Mouse (Mus musculus) heart, embryonic 16.5 days (tissue): ENCODE measurements at regions not wholly inside any gene's neighbourhood (a gene's known extent, or its start where the extent isn't known, plus 50 kb on each side); places are given as distances from the start of the nearest gene placed in this dataset.

Experiments
- ATAC-seq: fragments of 200-750 bp; cut with Nextera tagmentation; replicated peaks from 2 replicates; pipeline ENCODE4 v1.8.0; 2017; ENCODE audit warnings: moderate number of reproducible peaks; ENCODE audit not compliant: insufficient read depth, low FRiP score; ENCODE audit errors: extremely low read depth
- H3K27ac ChIP-seq: fragments of 300-500 bp; sonication (generic); 2 replicates; pipeline ENCODE4 v1.5.1; 2014; ENCODE audit warnings: mild to moderate bottlenecking, low read length, control low read depth, moderate library complexity
- H3K27me3 ChIP-seq: fragments of 300-500 bp; sonication (generic); 2 replicates; pipeline ENCODE4 v1.6.1; 2014; ENCODE audit warnings: low read length, mixed read lengths; ENCODE audit not compliant: control insufficient read depth, insufficient read depth
- H3K36me3 ChIP-seq: fragments of 300-500 bp; sonication (generic); 2 replicates; pipeline ENCODE4 v1.6.1; 2014; ENCODE audit not compliant: control insufficient read depth, insufficient read depth
- H3K4me1 ChIP-seq: fragments of 300-500 bp; sonication (generic); 2 replicates; pipeline ENCODE4 v1.6.1; 2014; ENCODE audit warnings: low read length, mixed read lengths; ENCODE audit not compliant: control insufficient read depth, insufficient read depth
- H3K4me2 ChIP-seq: fragments of 300-500 bp; sonication (generic); 2 replicates; pipeline ENCODE4 v1.6.1; 2014; ENCODE audit warnings: low read depth, mild to moderate bottlenecking, control low read depth, low read length
- H3K4me3 ChIP-seq: fragments of 300-500 bp; sonication (generic); 2 replicates; pipeline ENCODE4 v1.5.1; 2014; ENCODE audit warnings: mild to moderate bottlenecking, control low read depth, low read length
- H3K9ac ChIP-seq: fragments of 300-500 bp; sonication (generic); 2 replicates; pipeline ENCODE4 v1.6.1; 2014; ENCODE audit warnings: low read length, control low read depth
- H3K9me3 ChIP-seq: fragments of 300-500 bp; sonication (generic); replicated peaks from 2 replicates; pipeline ENCODE4 v1.6.1; 2016; ENCODE audit warnings: low read length; ENCODE audit not compliant: control insufficient read depth
- WGBS: fragments of 180-500 bp; shearing (Covaris S2); extraction: QIAGEN DNeasy Blood & Tissue Kit; methylation state at CpG from one replicate; pipeline ENCODE4 v1.1.7; 2014; 5-methylcytosine and 5-hydroxymethylcytosine counted together

DNA sequence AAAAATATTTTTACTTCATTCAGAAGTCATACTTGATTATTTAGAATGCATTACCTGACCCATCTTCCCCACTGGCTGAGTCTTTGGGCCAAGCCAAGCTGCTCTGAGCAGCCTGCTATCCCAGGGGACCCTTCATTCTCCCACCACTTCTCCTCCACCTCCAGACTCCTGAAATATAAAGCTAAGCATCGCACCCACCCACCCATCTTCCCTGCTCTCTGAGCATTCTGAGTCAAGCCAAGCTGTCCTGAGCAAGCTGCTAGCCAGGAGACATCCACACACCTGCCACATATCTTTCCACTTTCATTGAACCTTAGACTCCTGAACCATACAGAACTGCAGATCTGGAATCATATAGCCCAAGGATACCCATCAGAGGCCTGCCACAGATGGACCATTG, 1456.2 kb upstream of the Adam24 start:
- ATAC-seq: no peak
- H3K27me3 ChIP-seq: no peaks in the 10 kb centered on the region
- no peak overlapping the region for H3K27ac ChIP-seq
- no peaks in the 10 kb centered on the region for H3K9me3 ChIP-seq
- no peak overlapping the region for H3K4me3 ChIP-seq
- H3K36me3 ChIP-seq: no peaks in the 10 kb centered on the region
- no peaks in the 10 kb centered on the region for H3K4me1 ChIP-seq
- H3K4me2 ChIP-seq: no peak overlapping the region
- WGBS: 84% methylated on average over 1 of the region's 1 CpGs
- H3K9ac ChIP-seq: no peak overlapping the region

DNA sequence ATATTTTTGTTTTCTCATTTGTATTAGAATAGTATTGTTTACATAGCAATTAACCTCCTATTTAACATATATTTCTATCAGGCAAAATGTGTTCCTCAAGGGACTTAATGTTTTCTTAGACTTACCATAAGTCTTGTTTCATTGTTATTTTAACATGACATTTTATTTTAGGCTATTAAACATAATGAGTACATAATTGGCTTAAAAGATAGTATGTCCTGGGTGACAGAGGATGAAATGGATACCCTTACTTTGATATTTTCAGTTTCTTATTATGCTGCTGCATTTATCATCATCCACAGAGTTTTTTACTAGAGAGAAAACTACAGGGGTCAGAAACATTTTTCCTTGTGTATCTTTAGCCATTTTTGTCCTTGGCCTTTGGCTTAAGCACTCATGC, 1447.6 kb upstream of the Adam24 start:
- no peak overlapping the region for H3K4me3 ChIP-seq
- no peak overlapping the region for H3K27ac ChIP-seq
- ATAC-seq: no peak
- H3K36me3 ChIP-seq: no peaks in the 10 kb centered on the region
- H3K4me2 ChIP-seq: no peak overlapping the region
- H3K27me3 ChIP-seq: no peaks in the 10 kb centered on the region
- H3K4me1 ChIP-seq: no peaks in the 10 kb centered on the region
- no peak overlapping the region for H3K9ac ChIP-seq
- no peaks in the 10 kb centered on the region for H3K9me3 ChIP-seq

DNA sequence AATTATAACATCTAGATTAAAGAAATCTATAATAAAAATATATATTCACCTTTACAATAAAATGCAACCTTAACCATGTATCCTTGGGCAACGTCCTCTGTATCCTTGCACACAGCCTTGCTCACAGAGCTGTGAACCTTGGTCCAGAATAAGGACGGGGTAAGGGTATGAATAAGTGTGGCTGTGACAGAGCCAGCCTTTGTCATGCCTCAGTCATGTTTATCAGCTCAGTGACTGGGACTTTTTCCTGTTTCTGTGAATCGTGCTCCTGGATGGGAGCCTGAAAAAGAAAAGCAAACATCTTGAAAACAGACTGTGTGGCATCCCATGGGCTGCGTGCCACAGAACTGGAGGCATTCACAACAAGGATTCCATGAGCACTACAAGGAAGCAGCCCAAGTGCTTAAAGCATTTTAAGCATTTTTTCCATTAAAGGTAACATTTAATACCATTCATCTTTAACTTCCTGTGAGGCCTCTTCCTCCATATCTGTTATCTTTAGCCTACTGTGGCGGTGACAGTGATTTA, 1405.8 kb upstream of the Adam24 start:
- no peak overlapping the region for H3K4me3 ChIP-seq
- no peaks in the 10 kb centered on the region for H3K36me3 ChIP-seq
- no peaks in the 10 kb centered on the region for H3K9me3 ChIP-seq
- H3K4me1 ChIP-seq: no peaks in the 10 kb centered on the region
- WGBS: 50% methylated on average over 5 of the region's 5 CpGs
- no peak for ATAC-seq
- H3K27ac ChIP-seq: no peak overlapping the region
- H3K27me3 ChIP-seq: no peaks in the 10 kb centered on the region
- H3K4me2 ChIP-seq: no peak overlapping the region
- H3K9ac ChIP-seq: no peak overlapping the region

DNA sequence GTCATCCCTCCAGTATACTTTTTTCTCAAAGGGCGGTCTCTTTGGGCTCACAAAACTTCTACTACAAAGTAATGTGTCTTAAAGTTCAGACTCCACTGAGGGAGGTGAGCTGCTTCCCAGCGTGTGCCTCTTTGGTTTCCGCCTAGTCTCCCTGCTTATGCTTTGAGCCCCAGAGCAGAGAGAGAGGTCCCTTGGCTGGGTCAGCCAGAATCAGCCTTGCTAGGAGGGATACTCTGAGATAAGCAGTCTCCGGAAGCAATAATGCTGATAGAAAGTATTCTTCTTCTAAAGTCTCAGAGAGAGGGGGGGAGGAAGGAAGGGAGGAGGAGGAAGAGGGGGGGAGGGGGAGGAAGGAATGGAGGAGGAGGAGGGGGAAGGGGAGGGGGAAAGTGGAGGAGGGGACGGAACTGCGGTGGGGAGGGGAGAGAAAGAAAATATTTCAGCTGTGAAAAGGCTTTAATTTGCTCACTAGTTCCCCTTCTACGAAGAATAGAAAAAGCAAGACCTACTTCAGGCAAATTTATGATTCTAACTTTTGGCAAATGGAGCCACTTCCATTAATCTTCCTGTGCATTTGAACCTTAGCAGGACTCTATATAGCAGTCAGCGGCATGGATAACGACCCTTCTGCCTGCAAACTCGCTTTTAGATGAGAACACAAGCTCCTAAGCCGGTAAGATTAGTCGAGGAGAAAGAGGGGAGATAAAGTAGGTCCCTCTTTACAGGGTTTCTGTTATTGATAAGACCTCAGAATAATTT, 1377.2 kb upstream of the Adam24 start:
- ATAC-seq: peak; percentile 72
- no peak overlapping the region for H3K9ac ChIP-seq

DNA sequence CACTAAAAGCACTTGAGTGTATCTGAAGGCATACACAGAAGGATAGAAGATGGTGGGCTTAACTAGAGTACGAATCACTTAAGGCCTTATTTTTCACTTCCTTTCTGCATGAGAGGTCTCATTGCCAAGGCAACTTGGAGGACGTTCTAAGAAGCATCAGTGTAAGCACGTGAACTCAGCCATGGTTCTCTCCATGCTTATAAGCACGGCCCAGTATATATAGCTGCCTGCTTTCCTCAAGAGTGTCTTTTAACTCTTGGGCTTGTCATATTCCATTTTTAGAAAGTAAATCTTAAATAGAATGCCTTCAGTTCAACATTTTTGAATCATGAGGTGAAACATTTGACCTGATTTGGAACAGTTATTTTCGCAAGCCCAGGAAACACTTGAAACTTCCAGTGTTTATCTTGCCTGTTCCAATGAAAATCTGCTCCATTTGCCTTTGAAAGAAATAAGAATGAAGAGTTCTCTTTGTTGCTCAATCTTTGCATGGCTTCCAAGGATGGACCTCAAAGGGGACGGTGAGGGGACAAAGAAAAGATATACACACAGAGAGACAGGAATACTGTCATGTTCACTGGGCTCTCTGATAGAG, 1371.0 kb upstream of the Adam24 start:
- no peak for ATAC-seq
- no peak overlapping the region for H3K4me3 ChIP-seq
- H3K4me1 ChIP-seq: no peaks in the 10 kb centered on the region
- no peaks in the 10 kb centered on the region for H3K27me3 ChIP-seq
- no peaks in the 10 kb centered on the region for H3K9me3 ChIP-seq
- H3K4me2 ChIP-seq: no peak overlapping the region
- H3K36me3 ChIP-seq: no peaks in the 10 kb centered on the region
- 67% methylated on average over 6 of the region's 6 CpGs for WGBS
- no peak overlapping the region for H3K27ac ChIP-seq
- no peak overlapping the region for H3K9ac ChIP-seq

More for the DNA sequence above, 1377.2 kb upstream of the Adam24 start:
- H3K4me1 ChIP-seq: no peaks in the 10 kb centered on the region; the same call in 1 of the 2 replicates
- H3K4me3 ChIP-seq: peak overlapping the region; percentile 7
- no peak overlapping the region for H3K27ac ChIP-seq
- H3K36me3 ChIP-seq: no peaks in the 10 kb centered on the region
- no peaks in the 10 kb centered on the region for H3K27me3 ChIP-seq
- WGBS: 8% methylated on average over 12 of the region's 12 CpGs
- H3K4me2 ChIP-seq: peak overlapping the region; percentile 55
- H3K9me3 ChIP-seq: no peaks in the 10 kb centered on the region

DNA sequence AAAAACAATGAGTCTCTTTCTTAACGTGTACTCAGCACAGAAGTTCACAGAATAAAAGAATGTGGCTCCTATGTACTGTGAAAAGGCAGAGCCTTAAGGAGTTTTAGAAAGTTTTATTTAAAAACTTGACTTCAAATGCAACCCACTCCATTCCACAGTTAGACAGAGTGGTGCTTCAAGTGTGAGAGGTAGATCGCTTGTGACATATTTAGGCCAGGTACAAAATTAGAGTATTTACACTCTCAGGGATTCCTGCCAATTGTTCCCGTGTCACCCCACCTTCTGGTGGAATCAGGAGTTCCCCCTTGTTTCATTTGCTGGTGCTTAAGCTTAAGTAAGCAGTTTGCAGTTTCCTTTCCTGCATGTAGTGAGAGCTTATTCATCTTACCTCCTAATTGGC, 1361.0 kb upstream of the Adam24 start:
- Histone ChIP-seq H3K4me3 (no peak overlapping the region), H3K4me2 (no peak overlapping the region), H3K9ac (no peak overlapping the region), H3K9me3 (no peaks in the 10 kb centered on the region), H3K27me3 (no peaks in the 10 kb centered on the region), H3K36me3 (no peaks in the 10 kb centered on the region), H3K4me1 (no peaks in the 10 kb centered on the region), H3K27ac (no peak overlapping the region)
- no peak for ATAC-seq
- WGBS: 38% methylated on average over 3 of the region's 3 CpGs

DNA sequence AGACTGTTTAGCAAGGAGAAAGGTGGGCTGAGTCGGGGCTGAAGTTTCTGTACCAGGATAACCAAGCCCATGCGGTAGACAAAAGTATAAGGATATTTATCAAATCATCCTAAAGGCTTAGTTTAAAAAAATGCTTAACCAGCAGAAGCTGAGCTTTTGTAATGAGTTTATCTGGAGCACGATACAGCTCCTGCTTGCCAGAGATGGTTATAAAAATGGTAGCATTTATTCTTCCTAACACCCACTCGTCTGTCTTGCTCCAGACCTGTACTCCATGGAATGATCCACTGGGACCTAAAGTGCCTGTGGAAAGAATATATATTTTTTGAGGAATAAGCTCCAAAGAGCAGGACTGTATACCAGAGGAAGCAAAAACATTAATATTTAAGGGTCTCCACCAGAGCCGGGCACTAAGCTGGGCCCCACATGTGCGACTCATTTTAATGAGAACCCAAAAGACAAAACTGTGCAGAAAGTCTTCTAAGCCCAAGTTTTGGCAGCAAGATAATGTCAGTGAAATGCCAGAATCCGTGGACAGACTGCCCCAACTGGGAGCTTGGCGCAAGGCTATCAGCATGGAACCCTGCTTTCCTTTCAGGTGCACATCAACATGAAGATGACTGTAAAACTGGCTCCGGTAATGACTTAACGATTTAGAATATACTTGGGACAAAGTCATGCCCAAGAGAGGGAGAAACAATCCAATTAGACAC, 1359.2 kb upstream of the Adam24 start:
- H3K27ac ChIP-seq: no peak overlapping the region
- WGBS: 82% methylated on average over 10 of the region's 10 CpGs
- no peak overlapping the region for H3K9ac ChIP-seq
- no peaks in the 10 kb centered on the region for H3K9me3 ChIP-seq
- no peak for ATAC-seq
- H3K4me3 ChIP-seq: no peak overlapping the region
- no peaks in the 10 kb centered on the region for H3K4me1 ChIP-seq
- H3K4me2 ChIP-seq: no peak overlapping the region
- H3K36me3 ChIP-seq: no peaks in the 10 kb centered on the region
- H3K27me3 ChIP-seq: no peaks in the 10 kb centered on the region

DNA sequence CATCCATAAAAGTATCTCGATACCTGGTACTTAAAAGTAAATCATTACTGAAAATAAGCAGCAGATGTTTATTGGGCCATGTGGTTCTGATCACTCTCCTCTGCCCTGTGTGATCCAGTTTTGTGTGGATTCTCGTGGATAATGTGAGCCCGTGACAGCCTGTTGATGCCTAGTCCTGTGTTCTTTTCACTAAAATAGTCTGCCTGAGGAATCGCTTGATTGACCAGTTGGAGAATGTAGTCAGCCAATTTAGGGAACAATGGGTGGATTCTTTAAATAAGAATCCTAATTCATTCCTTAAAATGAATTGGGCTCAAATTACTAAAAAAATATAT, 1358.7 kb upstream of the Adam24 start:
- Histone ChIP-seq H3K4me2 (no peak overlapping the region), H3K4me1 (no peaks in the 10 kb centered on the region), H3K27ac (no peak overlapping the region), H3K36me3 (no peaks in the 10 kb centered on the region), H3K9ac (no peak overlapping the region), H3K27me3 (no peaks in the 10 kb centered on the region), H3K9me3 (no peaks in the 10 kb centered on the region), H3K4me3 (no peak overlapping the region)
- 80% methylated on average over 4 of the region's 4 CpGs for WGBS
- no peak for ATAC-seq

DNA sequence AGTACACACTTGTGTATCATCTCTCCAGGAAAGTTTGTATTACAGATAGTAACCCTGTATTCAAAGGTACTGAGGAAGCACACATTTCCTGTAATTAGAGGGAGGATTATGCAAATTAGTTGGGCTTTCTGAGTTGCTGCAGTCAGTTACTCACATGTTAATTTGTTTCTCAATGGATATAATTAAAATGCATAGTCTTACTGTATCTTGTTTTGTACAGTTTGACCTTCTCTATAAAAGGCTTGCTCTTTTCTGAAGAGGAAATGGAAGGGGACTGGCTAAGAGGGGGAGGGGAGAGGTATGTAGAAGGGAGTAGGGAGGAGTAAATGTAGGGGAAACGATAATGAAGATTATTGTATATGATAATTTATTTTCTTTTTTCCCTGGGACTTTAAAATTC, 1345.5 kb upstream of the Adam24 start:
- ATAC-seq: no peak
- 81% methylated on average over 1 of the region's 1 CpGs for WGBS

More for the DNA sequence above, 1345.5 kb upstream of the Adam24 start:
- Histone ChIP-seq H3K27me3 (no peaks in the 10 kb centered on the region), H3K4me3 (no peak overlapping the region), H3K4me1 (no peaks in the 10 kb centered on the region), H3K36me3 (no peaks in the 10 kb centered on the region), H3K9ac (no peak overlapping the region), H3K4me2 (no peak overlapping the region), H3K9me3 (no peaks in the 10 kb centered on the region), H3K27ac (no peak overlapping the region)
